Mouse (Mus musculus) CD4-positive, CD25-positive, alpha-beta regulatory T cell, adult 4 months (primary cell): ENCODE data around the gene Kdelr1. TPM values are rescaled to one million over a fixed set of nuclear protein-coding genes. Genes with fewer than 3 reads are reported as not detected.
A peak's percentile ranks its signal among the peaks of the same experiment; 100 is the strongest.

Experiments
- ATAC-seq: one replicate; pipeline ENCODE4 v1.8.0; 2017
- polyA plus RNA-seq, 2 experiments: library from polyadenylated mRNA; unstranded; fragments of 100-300 nt; shearing (Covaris generic); gene quantifications; one replicate each; pipeline ENCODE4 v1.2.1; 2017

The Kdelr1 gene
- 10 to 100 TPM; 21.2 to 27.0 TPM for polyA plus RNA-seq

DNA sequence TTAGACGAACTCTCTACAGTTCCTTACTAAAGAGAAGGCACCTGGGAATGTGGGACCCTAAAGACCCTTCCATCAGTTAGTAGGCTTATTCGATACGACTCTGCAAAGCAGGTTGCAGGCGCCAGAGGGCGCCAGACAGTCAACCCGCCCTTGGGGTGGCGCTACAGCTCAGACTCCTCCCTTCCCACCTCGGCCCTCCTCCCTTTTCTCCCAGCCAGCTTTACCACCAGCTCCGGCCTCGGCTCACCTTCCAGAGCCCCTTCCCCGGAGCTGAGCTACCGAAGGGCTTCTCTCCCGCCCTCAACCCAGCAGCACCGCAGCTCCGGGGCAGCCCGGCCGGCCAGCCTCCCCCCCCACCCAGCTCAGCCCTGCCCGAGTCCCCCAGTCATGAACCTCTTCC, at the start of gene Kdelr1:
Gene Kdelr1 (plus strand): TSS at position 149 of the 400 bp plus-strand sequence.
- ATAC-seq = peak; percentile 84

DNA sequence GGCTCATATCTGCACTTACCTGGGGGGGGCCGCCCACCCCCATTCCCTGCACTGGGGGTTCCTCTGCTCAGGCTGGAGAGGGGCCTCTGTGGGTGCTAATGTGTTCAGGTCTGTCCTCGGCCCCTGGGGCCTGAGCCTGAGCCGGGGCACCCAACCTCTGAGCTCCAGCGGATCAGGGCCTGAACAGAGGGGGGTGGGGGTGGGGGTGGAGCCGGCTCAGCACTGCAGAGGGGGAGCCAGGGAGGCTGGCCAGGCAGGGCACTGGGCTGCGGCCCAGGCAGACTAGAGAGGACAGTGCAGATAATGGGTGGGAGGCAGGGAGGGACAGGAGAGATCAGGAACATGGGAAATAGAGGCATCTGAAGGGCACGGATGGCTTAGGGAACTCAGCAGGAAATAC, 48.0 kb upstream of the Kdelr1 start, which contains the start of gene Kcnj14:
Gene Kcnj14 (minus strand): TSS at position 185 of the 400 bp plus-strand sequence.
- ATAC-seq = no peak

DNA sequence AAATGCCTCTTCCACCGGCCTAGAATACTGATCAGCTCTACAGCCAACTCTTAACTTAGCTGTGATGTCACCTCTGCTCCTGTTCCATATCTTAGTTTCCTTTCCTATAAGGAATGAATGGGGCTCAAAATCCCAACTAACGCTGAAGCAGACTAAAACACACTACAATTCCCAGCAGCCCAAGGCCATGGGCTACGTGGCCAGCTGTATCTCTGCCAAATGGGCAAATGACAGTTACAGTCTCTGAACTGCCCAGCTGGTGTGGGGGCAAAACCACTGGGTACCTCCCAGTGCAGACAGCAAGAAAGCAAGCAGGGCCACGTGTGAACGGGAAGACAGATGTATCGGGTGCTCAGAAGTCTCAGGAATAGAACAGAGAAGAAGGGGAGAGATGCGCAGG, 45.9 kb upstream of the Kdelr1 start:
- ATAC-seq = no peak

DNA sequence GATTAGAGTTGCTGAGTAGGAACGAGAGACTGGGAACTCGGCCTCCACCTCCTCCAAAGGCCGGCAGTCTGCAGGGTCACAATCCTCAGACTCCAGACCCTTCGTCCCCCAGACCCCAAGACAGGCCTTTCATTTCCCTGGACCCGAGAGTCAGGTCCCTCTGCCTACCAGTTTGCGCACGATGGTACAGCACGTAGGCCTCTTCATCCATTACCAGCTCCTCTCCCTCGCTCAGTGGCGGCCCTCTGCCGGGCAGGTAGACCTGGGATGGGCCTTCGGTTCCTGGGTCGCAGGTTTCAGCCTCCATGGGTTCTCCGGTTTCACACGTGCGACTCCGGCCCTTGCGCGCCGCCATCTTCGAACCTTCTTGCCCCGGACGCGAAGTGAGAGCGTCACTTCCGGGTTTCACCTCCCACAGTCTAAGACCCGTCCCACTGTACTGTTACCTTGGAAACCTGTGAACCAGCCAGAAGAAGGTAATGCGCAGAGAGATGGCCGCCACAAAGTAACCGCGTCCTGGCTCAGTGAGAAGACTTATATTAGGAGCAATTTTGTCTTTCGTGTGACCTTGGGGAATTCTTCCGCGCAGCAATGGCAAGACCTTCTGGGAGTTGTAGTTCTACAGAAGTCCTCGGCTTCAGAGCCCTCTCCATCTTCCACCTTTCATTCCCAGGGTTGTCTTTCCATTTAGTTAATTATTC, 42.0 kb upstream of the Kdelr1 start, which contains the start of gene Grwd1:
Gene Grwd1 (minus strand): TSS at position 518 of the 701 bp plus-strand sequence.
- peak; percentile 100 for ATAC-seq

DNA sequence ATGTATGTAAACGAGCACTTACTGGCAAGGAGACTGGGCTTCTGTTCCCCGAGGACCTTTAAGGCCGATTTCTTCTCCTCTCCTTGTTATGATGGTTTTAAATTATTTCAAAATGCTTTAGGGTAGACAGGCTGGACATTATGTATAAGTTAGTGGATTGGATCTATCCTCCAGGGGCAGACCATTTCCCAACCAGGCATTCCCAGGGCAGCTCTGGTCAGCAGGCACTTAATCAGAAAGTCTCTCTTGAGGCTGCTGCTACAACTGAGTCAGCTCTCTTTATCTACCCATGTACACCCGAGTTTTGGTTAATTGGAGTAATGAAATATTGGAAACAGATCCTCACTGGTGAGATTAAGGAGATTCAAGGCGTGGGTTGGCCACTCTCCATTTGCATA, 41.4 kb upstream of the Kdelr1 start:
- ATAC-seq = no peak

DNA sequence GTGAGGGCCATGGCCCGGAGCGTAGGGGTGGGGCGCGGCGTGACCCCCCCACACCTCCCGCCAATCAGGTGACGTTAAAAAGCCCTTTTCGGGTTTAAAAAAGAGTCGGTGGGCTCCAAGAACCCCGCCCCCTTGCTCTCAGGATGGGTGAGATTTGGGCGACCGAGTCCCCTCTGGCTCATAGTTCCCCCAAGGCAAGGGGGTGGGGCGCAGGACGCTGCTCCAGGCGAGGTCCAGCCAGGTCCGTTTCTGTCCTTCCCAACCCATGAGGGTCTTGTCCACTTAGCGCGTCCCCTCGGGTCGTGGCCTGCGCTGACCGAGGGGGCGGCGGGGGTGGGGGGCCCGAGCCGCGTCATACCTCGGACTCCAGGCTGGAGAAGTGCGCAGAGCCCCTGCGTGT, 40.1 kb upstream of the Kdelr1 start:
- ATAC-seq = no peak

DNA sequence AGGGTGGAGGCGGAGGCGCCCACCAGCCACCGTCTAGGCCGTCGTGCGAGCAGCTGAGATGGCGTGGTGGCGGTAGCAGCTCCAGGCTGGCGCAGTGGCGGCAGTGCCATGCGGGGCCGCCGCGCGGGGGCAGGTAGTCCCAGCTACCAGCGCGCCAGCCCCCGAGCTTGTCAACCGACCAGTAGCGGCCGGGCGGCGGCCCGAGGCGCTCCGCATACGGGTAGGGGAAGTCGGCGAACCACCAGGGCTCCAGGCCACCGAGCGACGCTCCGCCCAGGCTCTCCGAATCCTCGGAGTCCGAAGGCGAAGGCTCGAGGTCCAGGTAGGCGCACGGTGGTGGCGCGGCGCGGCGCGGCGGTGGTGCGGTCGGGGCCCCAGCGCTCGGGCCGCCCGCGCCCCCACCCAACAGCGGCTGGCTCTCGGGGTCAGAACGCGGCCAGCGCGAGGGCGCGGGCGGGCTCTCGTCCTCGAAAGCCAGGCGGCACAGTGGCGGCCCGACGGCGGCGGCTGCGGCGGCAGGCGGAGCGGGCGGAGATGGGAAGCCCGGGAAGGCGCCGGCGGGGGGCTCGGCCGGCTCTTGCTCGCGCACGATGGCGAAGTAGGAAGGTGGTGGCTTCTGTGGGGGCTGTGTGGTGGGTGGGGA, 39.3 kb upstream of the Kdelr1 start:
- no peak for ATAC-seq

DNA sequence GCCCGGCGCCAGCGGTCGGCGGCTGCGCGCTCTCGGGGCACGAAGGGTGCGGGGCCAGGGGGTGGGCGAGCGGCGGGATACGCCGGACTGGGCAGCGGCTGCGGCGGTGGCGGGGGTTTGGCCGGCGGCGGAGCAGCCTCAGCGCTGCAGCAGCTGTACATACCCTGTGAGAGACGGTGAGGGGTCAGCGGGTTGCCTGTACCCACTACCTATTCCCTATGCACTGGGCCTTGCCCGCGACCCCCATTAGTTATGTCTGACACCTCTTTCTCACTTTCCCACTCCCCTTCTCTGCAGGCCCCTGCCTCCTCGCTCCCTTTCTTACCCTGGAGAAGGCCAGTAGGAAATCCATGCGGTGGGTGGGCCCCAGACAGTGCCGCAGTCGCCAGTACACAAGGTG, 38.6 kb upstream of the Kdelr1 start:
- ATAC-seq = no peak

DNA sequence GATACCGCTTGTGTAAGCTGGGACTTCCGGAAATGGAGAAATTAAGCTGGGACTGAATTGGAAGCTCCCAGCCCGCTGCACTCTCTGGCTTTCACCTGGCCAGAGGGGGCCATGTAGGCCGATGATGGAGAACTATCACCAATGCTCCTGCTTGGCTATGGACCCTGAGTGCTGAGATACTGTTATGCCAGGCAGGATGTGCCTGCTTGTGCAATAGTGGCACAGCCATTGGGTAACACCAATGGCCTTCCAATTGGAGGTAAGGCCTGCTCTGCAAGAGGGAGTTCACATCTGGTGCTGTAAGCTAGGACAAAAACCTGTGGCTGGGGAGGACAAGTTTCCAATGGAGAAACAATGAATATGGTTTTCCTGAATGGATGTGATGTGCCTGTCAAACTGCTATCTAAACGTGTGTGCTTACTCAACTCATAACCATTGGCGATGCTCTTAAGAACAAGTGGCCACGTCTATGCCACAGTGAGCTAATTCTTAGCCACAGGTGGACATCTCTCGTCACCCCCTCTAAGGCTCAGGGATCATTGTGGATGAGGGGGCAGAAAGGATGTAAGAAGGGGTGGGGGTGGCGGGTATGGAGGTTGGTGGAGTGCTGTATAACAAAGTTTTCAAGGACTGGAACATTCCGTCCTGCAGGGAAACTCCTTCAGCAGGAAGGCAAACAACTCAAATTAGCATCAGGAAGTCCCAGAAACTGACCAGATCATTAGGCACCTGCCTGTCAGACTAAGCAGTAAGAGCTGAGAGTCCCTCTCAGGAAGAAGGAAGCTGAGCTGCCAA, 29.4 kb upstream of the Kdelr1 start:
- ATAC-seq = no peak

DNA sequence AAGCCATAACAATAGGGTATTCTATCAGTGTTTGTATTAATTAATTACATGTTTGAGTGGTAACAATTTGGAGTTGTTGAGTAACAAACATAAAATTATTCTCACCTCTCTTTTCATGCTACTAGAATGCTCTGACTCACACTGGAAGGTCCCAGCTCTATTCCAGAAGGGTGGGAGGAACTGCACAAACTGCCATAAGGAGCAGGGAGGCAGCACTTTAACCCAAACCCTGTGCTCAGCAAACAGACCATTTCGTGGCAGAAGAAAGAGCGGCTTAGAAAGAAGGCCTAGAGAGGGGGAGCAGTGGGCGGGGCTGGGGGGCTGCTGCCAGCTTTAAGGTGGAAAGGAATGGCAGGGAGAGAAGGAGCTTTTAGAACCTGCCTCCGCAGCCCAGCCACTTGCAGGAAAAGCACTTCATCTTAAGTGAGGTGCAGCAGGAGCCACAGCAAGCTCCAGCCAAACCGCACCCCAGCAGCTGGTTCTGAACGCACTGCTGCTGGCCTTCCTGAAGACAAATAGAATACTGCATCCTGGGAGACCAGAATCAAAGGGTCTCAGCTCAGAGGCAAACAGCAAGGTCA, 24.0 kb upstream of the Kdelr1 start:
- no peak for ATAC-seq

DNA sequence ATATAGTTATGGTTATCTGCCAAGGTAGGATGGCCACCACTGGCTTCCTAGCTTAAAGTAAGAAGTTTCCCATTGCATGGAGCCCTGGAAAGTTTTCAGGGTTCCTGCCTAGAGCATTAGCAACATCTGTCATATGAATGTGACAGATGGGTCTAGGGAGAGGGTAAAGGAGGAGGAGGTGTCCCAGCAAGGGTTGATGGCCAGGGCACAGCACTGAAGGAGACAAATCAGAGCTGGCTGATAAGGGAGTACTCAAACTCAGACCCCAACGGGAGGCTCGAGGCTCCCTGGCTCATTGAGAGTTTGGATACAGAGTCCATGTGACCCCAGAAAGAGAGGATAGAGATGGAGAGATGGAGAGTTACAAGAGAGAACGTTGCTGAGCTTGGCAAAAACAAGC, 21.9 kb upstream of the Kdelr1 start:
- no peak for ATAC-seq

DNA sequence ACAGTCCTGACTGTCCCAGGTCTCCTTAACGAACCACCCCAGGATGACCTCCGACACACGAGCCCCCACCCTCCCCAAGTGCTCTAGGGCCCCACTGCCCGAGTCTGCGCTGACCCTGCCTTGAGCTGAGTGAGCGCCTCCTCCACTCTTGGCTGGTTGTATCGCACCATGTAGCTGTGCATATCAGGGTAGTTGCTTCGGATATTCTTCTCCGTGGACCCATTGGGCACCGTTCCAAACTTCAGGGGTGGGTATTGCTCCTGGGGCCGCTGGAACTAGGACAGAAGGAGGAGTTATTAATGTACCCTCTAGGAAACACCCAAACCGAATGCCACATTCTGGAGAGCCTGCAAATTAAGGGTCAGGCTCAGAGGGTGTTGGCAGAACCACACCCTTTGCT, 19.5 kb upstream of the Kdelr1 start:
- no peak for ATAC-seq

DNA sequence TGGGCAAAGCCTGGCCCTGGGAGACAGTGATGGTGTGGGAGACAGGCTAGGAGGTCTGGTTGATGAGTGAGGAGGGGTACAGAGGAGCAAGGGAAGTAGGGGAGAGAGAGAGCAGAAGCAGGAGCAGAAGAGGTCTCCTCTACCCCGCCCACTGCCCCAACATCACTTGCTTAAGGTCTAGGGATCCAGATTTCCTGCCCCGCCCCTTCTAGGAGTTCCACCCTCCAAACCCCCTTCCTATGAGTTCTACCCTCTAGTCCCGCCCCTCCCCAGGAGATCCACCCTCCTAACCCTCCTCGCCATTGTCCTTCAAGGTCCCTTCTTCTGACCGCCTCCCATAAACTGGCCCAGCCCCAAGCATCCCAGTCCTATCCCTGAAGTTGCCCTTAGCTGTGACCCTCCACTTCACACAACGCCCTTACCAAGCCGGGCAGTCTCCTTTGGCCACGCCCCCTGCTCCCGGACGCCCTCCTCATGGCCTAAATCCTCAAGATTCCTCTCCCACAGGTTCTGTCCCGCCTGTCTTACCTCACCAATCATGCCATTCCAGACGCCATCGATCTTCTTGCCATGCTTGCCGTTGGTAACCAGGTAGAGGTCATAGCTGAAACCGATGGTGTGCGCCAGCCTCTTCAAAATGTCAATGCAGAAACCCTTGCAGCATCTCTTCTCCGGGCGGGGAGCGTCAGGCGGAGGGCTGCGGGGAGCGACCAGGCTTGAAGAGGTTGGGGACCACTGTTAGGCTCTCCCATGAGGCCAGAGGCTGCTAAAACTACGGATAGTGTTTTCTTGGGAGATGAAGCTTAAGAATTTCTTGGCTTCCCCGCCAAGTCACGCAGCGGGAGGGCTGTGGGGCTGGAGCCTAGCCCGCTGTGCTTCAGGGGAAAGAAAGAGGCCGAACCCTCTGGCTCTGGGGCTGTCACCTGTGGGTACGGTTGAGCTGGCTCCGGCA, 15.3 kb upstream of the Kdelr1 start:
- no peak for ATAC-seq

DNA sequence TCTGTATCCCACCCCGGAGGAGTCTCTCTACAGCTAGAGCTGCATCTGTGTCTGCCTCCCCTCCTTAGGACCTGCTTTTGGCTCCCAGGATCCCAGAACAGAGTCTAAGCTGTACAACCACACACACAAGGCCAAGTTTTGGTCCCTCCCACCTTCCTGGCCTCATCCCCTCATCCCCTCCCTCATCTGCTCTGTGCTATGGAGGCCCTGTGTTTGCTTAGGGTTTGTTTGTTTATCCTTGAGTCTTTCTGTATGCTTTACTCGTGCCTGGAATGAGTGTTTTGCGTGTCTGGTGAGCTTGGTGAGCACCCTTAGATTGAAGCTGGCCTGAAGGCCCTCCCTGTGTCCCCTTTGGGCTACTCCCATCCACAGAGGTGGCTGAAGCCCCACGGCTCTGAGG, 13.6 kb upstream of the Kdelr1 start:
- no peak for ATAC-seq

DNA sequence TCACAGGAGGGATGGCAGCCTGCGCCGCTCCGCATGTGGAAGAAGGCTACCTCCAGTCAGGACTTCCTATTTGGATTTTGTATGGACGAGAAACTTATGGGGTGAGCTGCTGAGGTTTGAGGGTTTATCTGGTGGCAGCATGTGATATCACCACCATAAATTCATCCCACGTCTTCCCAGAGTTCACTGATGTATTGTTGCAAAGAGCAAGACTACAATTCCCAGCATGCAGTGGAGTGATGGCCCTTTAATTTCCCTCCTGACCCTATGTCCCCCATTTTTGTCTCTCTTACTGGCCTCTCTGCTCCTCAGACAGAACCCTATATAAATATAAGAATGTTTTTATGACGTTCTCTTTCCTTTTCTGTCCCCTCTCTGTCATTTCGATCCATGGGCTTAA, 9.8 kb upstream of the Kdelr1 start:
- no peak for ATAC-seq

DNA sequence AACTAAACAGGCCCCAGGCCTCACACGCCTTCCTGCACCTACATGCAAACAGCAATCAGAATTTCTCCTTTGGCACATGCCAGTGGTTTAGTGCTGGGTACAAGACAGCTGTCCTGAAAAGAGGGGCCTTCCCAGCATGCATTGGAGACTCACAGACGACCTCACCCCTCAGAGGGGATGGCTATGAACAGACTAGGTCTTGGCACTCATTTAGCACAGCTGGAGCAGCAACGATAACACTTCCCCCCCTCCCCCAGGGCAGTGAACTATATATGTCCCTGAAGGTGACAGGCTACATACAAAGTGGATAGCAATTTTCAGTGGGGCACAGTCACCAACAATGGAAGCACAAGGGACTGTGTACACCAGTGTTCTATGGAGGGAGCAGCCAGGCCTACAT, 8.1 kb upstream of the Kdelr1 start:
- ATAC-seq = no peak

DNA sequence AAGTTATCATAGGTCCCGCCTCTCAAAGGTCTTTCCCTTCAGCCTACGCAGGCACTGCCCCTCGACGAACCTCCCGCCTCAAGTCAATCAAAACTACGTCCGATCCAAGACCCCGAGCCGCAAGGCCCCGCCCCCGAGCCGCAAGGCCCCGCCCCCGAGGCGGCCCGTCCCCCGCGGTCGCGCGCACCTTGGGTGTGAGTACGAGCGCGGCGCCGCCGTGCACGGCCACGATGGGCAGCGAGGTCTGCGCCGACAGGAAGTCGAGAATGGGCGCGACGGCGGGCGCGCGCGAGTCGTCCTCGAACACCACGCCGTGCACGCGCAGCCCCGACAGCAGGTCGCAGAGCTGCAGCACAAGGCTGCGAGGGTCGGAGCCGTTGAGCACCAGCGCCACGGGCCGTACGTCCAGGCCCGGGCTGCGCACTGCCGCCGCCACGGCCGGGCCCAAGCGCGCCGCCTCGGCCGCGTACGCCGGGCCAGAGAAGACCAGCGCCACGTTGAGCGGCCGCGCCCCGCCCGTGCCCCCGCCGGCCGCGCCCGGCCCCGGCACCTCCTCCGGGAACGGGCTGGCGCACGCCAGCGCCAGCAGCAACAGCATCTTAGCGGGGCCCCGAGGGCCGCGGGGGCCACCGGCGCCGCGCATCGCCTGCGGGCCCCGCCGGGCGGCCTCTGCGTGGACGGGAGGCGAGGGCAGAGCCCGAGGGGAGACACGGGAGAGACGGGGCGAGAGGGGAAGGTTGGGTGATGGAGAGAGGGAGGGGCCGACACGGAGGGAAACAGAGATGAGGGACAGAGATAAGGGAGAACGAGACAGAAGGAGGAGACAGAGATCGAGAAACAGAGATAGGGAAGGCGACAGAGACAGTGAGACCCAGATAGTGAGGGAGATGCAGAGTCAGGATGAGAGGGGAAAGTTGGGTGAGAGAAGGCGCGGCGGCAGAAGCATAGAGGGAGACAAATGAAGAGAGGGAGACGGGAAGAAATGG, 6.4 kb upstream of the Kdelr1 start:
- ATAC-seq = peak; percentile 83

DNA sequence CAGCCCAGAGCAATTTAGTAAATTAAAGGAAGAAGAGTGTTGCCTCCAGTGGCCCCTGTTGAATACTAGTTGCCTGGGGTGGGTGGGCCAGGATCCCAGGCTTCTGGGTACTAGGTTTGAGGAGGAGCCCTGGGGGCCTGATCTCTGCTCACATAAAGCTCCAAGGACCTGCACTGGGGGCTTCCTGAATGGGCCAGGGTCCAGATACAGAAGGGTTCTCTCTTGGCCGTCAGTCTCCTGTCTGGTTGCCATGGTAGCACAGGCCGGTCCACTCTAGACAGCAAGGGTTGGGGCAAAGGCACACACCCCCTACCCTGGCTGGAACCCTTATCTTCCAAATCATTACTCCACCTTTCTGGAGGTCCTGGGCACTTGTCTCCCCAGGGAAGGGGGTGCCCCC, 4.7 kb upstream of the Kdelr1 start:
- ATAC-seq = no peak

DNA sequence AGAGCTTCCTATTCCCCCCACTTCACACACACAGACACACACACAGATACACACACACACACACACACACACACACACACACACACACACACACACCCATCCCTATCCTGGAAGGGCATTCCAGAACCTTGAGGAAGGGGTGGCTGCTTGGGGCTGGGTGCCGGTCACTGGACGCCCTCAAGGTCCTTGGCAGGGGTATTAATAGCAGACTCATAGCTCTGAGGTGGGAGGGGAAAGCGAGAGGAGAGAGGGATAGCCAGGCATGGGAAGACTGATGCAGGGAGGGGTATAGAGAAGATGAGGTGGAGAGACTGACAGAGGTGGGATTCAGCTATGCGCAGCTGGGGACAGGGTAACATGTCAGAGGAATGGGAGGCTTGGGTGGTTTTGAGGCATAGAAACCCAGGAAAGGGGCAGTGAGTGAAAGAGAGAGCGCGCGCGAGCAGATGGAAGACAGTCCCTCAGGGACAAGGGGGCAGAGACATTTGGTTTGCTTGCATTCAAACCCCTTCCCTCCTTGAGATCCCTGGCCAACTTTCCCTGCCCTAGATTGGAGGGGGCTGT, 3.4 kb upstream of the Kdelr1 start:
- ATAC-seq = no peak

DNA sequence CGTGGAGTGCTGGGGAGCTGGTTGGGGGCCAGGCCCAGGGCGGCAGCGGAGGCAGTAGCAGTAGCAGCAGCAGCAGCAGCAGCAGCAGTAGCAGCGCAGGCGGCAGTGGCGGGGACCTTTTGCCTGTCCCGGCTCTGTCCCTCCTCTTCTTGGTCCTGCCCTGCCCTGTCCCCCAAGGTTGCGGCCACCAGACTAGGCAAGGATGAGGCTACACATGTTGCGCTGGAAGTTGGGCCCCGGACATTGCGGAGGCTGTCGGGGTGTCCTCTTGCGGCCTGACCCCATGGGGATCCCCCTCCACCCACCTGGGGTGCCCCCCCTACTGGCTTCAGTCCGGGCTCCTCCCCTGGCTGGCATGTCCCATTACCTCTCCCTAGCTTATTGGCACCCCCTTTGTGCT, 2.8 kb upstream of the Kdelr1 start:
- no peak for ATAC-seq
